8 mouse cellular contexts compared by ENCODE assay signal in genomic region chr5:117516597-117516996, GRCm38 (mm10).
DNase-seq lines count a peak whose midpoint lies in the region; ATAC-seq lines count a peak whose summit lies in the region.

No protein-coding gene starts in this region.

- H3K9ac ChIP-seq in embryonic facial prominence, embryonic 11.5 days (replicated peaks; ENCODE audit: low read length), result no peak overlapping the region
- H3K9ac ChIP-seq in midbrain, embryonic 11.5 days (ENCODE audit: low read length), result no peak overlapping the region

- no peaks in the 10 kb centered on the region for H3K27me3 ChIP-seq in embryonic facial prominence, embryonic 11.5 days (ENCODE audit: control insufficient read depth, insufficient read depth, low read length)
- H3K27me3 ChIP-seq in midbrain, embryonic 11.5 days (ENCODE audit: control insufficient read depth, insufficient read depth, low read length), result no peaks in the 10 kb centered on the region

- no peak for ATAC-seq in frontal cortex, adult (ENCODE audit: low TSS enrichment)
- no peak for ATAC-seq in embryonic facial prominence, embryonic 11.5 days (replicated peaks; ENCODE audit: insufficient number of reproducible peaks, low FRiP score, low TSS enrichment, low read depth)
- no peak for ATAC-seq in midbrain, embryonic 11.5 days (ENCODE audit: low FRiP score)

- no peak overlapping the region for H3K4me3 ChIP-seq in embryonic facial prominence, embryonic 11.5 days (ENCODE audit: low read depth, low read length)
- no peak overlapping the region for H3K4me3 ChIP-seq in midbrain, embryonic 11.5 days (ENCODE audit: low read depth, low read length)

- H3K36me3 ChIP-seq in embryonic facial prominence, embryonic 11.5 days (replicated peaks; ENCODE audit: control insufficient read depth, insufficient read depth, low read depth, low read length), result no peaks in the 10 kb centered on the region
- H3K36me3 ChIP-seq in midbrain, embryonic 11.5 days (ENCODE audit: control insufficient read depth, insufficient read depth, low read length), result no peaks in the 10 kb centered on the region

- DNase-seq in frontal cortex, postnatal 25 days (ENCODE audit: low spot score in 2 of 2), result peak; percentile 70
- DNase-seq in 416B (ENCODE audit: low read depth), result peak; percentile 51
- DNase-seq in adrenal gland, postnatal 25 days, result peak; percentile 72
- DNase-seq in embryonic facial prominence, embryonic 11.5 days (ENCODE audit: low spot score), result peak; percentile 85
- peak; percentile 54 to 84 for DNase-seq in kidney, postnatal 36 days
- peak; percentile 99 for DNase-seq in midbrain, embryonic 11.5 days (ENCODE audit: low spot score, missing footprints)
- peak; percentile 56 for DNase-seq in testis, postnatal 14 days (ENCODE audit: low spot score)

- no peak overlapping the region for H3K4me2 ChIP-seq in embryonic facial prominence, embryonic 11.5 days (ENCODE audit: low read depth, low read length)
- no peak overlapping the region for H3K4me2 ChIP-seq in midbrain, embryonic 11.5 days

- no peak overlapping the region for H3K27ac ChIP-seq in embryonic facial prominence, embryonic 11.5 days (replicated peaks; ENCODE audit: low read depth, low read length)
- H3K27ac ChIP-seq in midbrain, embryonic 11.5 days (ENCODE audit: low read depth, low read length), result no peak overlapping the region

- H3K4me1 ChIP-seq in embryonic facial prominence, embryonic 11.5 days (ENCODE audit: control insufficient read depth, insufficient read depth, low read length), result no peaks in the 10 kb centered on the region
- H3K4me1 ChIP-seq in midbrain, embryonic 11.5 days (ENCODE audit: control insufficient read depth, insufficient read depth, low read length), result no peaks in the 10 kb centered on the region

- no peaks in the 10 kb centered on the region for H3K9me3 ChIP-seq in embryonic facial prominence, embryonic 11.5 days (replicated peaks; ENCODE audit: control insufficient read depth, low read length)
- no peaks in the 10 kb centered on the region for H3K9me3 ChIP-seq in midbrain, embryonic 11.5 days (ENCODE audit: control insufficient read depth, low read length)

- under 1% methylated on average over 8 of the region's 8 CpGs for WGBS in embryonic facial prominence, embryonic 11.5 days
- 5% methylated on average over 8 of the region's 8 CpGs for WGBS in midbrain, embryonic 11.5 days
